Mouse (Mus musculus) limb, embryonic 12.5 days (tissue): ENCODE results near the gene Frem1. TPM values are rescaled to one million over a fixed set of nuclear protein-coding genes. Genes with fewer than 3 reads are reported as not detected.

ENCODE experiments used
- ATAC-seq: fragments of 200-750 bp; cut with Nextera tagmentation; 2 replicates; pipeline ENCODE4 v1.8.0; 2017; ENCODE audit warnings: low read depth, moderate TSS enrichment; ENCODE audit not compliant: insufficient number of reproducible peaks, insufficient read depth, low FRiP score, low TSS enrichment
- H3K27ac ChIP-seq: fragments of 300-500 bp; sonication (generic); 2 replicates; pipeline ENCODE4 v1.5.1; 2016; ENCODE audit warnings: mild to moderate bottlenecking, moderate library complexity
- H3K27me3 ChIP-seq: fragments of 300-500 bp; sonication (generic); 2 replicates; pipeline ENCODE4 v1.6.1; 2016; ENCODE audit warnings: mild to moderate bottlenecking, moderate library complexity
- H3K36me3 ChIP-seq: fragments of 300-500 bp; sonication (generic); 2 replicates; pipeline ENCODE4 v1.6.1; 2016; ENCODE audit warnings: mild to moderate bottlenecking, moderate library complexity
- H3K4me1 ChIP-seq: fragments of 300-500 bp; sonication (generic); replicated peaks from 2 replicates; pipeline ENCODE4 v1.6.1; 2016
- H3K4me2 ChIP-seq: fragments of 300-500 bp; sonication (generic); 2 replicates; pipeline ENCODE4 v1.6.1; 2016; ENCODE audit warnings: mild to moderate bottlenecking, moderate library complexity
- H3K4me3 ChIP-seq: fragments of 300-500 bp; sonication (generic); replicated peaks from 2 replicates; pipeline ENCODE4 v1.5.1; 2016; ENCODE audit warnings: mild to moderate bottlenecking
- H3K9ac ChIP-seq: fragments of 300-500 bp; sonication (generic); replicated peaks from 2 replicates; pipeline ENCODE4 v1.6.1; 2016; ENCODE audit warnings: mild to moderate bottlenecking, moderate library complexity
- H3K9me3 ChIP-seq: fragments of 300-500 bp; sonication (generic); 2 replicates; pipeline ENCODE4 v1.6.1; 2016; ENCODE audit warnings: mild to moderate bottlenecking, moderate library complexity
- WGBS: fragments of 180-500 bp; shearing (Covaris S2); methylation state at CpG from one replicate; pipeline ENCODE4 v1.1.7; 2016; 5-methylcytosine and 5-hydroxymethylcytosine counted together
- polyA plus RNA-seq: library from polyadenylated mRNA; unstranded; fragments of >200 nt; fragmentation: Nextera tagmentation; extraction: Ambion mirVana; gene quantifications from 2 replicates; pipeline ENCODE4 v1.2.1, GENCODE M21; 2016

The Frem1 gene
- polyA plus RNA-seq, 1 experiment from 2014 or later, result 8.9 TPM

DNA sequence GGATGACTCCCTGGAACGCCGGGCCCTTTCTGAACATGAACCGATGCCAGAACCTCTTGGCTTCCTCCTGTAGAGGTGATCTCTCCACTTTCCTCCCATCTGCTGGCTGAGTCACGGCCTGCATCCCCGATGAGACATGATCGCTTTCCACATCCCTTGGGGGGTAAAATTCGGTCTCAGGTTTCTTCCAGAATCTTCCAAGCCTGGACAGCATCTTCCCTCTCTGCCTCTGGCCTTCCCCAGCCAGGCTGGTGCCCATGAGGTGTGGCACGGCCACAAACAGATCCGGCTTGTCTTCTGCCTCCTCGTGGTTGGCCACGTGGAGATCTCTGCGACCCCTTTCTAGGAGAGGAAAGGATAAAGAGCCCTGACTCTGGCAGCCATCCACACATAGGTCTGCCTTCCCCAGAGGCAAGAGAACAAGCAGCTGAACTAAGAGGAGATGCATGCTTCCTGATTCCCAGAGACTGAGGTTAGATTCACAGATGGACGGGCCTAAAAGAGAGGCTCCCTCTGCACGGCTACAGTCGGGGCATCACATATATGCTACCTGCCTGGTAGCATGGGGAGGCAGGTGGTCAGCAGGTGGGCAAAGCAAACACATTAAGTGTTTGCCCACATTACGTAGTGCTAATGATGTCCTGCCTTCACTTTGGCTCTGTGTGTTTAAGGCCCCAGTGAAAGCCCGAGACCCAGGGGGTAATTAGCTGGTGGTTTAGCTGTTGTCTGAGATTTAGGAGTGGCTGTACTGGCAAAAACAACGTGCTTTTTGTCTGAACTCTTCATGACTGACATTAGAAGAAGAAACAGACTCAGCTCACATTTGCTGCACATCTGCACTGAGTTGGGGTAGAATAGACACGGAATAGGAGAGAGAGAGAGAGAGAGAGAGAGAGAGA is 167.3 kb downstream of the Frem1 start, which contains the start of gene Cer1:
Gene Cer1 (minus strand): TSS at position 513 of the 899 bp plus-strand sequence.
- no peak for ATAC-seq
- Histone ChIP-seq H3K9me3 (no peaks in the 10 kb centered on the region), H3K27ac (peak within 1 kb of the TSS; percentile 42; the same call in 1 of the 2 replicates), H3K4me3 (no peak within 1 kb of the TSS), H3K4me2 (no peak within 1 kb of the TSS), H3K4me1 (peaks cover 23% of the 10 kb centered on the region), H3K36me3 (no peaks in the 10 kb centered on the region), H3K27me3 (no peaks in the 10 kb centered on the region), H3K9ac (no peak within 1 kb of the TSS)
- 60% methylated on average over 18 of the region's 19 CpGs for WGBS

DNA sequence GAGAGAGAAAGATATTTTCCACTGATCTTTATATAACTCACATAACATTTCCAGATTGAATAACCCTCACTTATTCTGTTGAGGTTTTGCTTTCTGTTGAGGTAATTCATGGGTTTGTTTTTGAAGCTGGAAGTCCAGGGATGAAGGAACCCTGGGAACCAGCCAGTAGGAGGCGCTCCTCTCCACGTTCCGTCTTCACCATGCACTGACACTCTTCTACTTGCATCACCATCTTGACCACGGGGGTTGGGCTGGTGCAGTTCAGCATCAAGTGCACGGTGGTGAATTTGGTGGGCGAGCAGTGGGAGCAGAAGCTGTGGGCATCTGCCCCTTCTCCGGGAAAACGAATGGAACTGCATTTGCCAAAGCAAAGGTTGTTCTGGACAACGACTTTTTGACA is 169.6 kb downstream of the Frem1 start:
- no peak for ATAC-seq
- Histone ChIP-seq H3K4me3 (no peak overlapping the region), H3K4me2 (no peak overlapping the region), H3K9ac (no peak overlapping the region), H3K36me3 (no peaks in the 10 kb centered on the region), H3K27ac (no peak overlapping the region), H3K9me3 (no peaks in the 10 kb centered on the region), H3K4me1 (peaks cover 22% of the 10 kb centered on the region), H3K27me3 (no peaks in the 10 kb centered on the region)
- WGBS, result 80% methylated on average over 9 of the region's 9 CpGs

DNA sequence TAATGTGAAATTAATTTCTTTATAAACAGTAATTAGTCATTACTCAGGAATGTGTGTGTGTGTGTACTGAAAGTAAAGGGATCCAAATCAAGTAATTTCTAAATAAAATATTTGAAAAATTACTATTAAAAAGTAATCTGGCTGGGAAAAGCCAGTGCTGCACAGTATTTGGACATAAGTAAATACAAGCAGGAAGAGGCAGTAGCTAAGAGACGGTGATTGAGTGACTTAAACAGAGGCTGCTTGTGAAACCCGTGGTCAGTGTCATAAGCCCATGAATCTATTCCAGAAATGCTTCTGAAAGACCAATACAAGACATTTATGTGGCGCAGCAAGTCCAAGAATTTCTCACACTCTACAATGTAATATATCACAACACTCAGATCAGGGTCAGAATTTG is 170.8 kb downstream of the Frem1 start:
- 85% methylated on average over 3 of the region's 3 CpGs for WGBS
- H3K4me2 ChIP-seq, result no peak overlapping the region
- peaks cover 22% of the 10 kb centered on the region for H3K4me1 ChIP-seq
- no peaks in the 10 kb centered on the region for H3K9me3 ChIP-seq
- no peak overlapping the region for H3K27ac ChIP-seq
- no peak overlapping the region for H3K9ac ChIP-seq
- ATAC-seq, result no peak
- H3K27me3 ChIP-seq, result no peaks in the 10 kb centered on the region
- no peaks in the 10 kb centered on the region for H3K36me3 ChIP-seq
- H3K4me3 ChIP-seq, result no peak overlapping the region

DNA sequence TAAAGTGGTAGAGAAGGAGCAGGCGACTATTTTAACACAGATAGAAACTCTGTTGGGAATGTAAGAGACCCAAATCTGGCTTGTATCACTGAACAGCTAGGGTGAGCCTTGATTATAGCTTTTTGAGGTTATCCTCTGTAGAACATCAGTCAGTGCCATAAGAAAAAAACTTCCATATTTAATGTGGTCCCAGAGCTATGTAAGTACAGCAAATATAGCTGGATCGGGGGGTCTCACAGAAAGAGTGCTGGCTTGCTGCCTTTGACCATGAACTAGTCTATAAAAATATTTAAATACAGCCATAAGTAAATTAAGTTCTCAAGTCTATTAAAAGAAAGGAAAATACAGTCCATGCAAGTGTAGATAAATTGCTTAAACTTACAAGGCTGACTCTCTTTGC is 171.9 kb downstream of the Frem1 start:
- Histone ChIP-seq H3K9me3 (no peaks in the 10 kb centered on the region), H3K4me3 (no peak overlapping the region), H3K27me3 (no peaks in the 10 kb centered on the region), H3K27ac (no peak overlapping the region), H3K9ac (no peak overlapping the region), H3K36me3 (no peaks in the 10 kb centered on the region), H3K4me1 (peaks cover 22% of the 10 kb centered on the region), H3K4me2 (no peak overlapping the region)
- ATAC-seq, result no peak
- WGBS, result 68% methylated on average over 2 of the region's 2 CpGs

DNA sequence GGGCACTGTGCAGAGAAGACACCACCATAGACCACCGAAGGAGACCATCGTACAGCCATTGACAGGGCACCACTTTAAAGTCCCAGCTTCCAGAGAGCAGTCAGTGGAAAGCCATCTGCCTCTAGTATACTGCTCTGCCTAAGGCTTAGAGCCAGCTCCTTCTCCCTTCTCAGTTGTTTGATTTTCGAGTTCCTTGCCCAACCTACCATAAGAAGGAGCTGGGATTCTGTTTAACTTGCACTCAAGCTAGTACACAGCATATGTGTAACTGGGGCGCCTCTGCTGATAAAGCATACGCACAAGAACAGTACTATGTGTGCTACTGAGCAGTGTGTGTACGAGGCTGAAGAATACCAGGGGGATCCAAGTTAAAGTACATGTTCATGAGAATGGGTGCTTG is 173.0 kb downstream of the Frem1 start:
- H3K36me3 ChIP-seq, result no peaks in the 10 kb centered on the region
- no peak overlapping the region for H3K27ac ChIP-seq
- WGBS, result 81% methylated on average over 6 of the region's 6 CpGs
- H3K27me3 ChIP-seq, result no peaks in the 10 kb centered on the region
- H3K4me1 ChIP-seq, result peaks cover 13% of the 10 kb centered on the region; the same call in 1 of the 2 replicates
- no peak overlapping the region for H3K9ac ChIP-seq
- H3K9me3 ChIP-seq, result no peaks in the 10 kb centered on the region
- H3K4me3 ChIP-seq, result no peak overlapping the region
- H3K4me2 ChIP-seq, result no peak overlapping the region
- no peak for ATAC-seq

DNA sequence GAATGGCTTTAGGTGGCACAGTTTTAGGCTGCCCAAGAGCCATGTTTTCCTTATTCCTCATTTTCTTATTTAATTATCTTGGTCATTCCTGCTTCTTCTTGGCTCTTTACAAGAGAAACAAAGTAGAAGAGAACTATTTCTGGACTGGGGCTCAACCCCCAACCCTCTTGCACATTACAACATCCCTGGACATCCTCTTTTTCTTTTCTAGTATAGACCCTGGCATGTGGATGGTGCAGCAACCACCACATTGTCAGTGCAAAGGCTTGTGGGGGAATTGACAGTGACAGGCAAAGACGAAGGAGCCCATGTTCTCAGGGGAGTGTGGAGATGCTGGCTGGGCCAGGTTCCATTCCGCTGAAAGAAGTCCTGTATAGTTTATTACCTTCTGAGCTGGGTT is 175.5 kb downstream of the Frem1 start:
- no peak overlapping the region for H3K4me3 ChIP-seq
- WGBS, result 80% methylated on average over 2 of the region's 2 CpGs
- no peaks in the 10 kb centered on the region for H3K27me3 ChIP-seq
- ATAC-seq, result no peak
- peaks cover 14% of the 10 kb centered on the region; the same call in 1 of the 2 replicates for H3K4me1 ChIP-seq
- H3K27ac ChIP-seq, result no peak overlapping the region
- no peak overlapping the region for H3K9ac ChIP-seq
- no peaks in the 10 kb centered on the region for H3K36me3 ChIP-seq
- H3K9me3 ChIP-seq, result no peaks in the 10 kb centered on the region
- no peak overlapping the region for H3K4me2 ChIP-seq

DNA sequence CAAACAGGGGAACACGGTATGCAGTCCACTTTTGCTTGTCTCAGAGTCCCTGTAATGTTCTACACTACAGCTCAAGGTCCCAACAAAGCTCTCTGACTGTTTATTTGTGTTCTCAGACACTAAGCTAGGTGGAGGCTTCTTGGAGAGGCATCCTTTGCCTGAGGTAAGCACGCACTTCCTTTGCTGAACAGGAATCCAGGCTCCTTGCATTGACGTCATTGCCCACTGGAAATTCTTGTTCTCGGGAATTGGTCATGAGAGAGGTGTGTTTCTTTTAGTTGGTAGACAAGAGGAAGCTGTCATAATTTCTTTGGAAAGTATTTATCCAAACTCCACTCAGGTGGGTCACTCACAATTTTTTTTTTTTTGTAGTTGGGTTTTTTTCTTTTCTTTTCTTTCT is 176.6 kb downstream of the Frem1 start:
- Histone ChIP-seq H3K4me1 (peaks cover 9% of the 10 kb centered on the region; the same call in 1 of the 2 replicates), H3K9me3 (no peaks in the 10 kb centered on the region), H3K36me3 (no peaks in the 10 kb centered on the region), H3K4me3 (no peak overlapping the region), H3K9ac (no peak overlapping the region), H3K4me2 (no peak overlapping the region), H3K27ac (no peak overlapping the region), H3K27me3 (no peaks in the 10 kb centered on the region)
- 68% methylated on average over 4 of the region's 4 CpGs for WGBS
- ATAC-seq, result no peak

DNA sequence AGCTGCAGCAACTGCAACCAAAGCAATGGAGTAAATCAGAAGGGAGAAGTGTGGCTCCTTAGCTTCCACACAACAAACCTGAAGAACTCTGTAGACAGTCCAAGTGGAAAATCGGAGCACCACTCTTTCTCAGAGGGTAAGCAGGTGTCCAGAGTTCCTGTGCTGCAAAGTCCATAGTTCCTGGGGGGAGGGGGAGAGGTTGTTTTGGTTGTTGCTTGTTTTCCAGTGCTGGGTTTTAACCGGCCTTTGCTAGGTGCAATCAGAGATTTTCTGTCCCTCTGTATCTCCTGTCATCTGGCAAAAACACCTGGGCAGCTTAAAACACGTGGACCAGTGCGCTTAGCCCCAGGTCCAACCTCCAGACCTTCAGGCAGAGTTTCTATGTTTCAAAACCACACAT is 177.3 kb downstream of the Frem1 start:
- ATAC-seq, result no peak

DNA sequence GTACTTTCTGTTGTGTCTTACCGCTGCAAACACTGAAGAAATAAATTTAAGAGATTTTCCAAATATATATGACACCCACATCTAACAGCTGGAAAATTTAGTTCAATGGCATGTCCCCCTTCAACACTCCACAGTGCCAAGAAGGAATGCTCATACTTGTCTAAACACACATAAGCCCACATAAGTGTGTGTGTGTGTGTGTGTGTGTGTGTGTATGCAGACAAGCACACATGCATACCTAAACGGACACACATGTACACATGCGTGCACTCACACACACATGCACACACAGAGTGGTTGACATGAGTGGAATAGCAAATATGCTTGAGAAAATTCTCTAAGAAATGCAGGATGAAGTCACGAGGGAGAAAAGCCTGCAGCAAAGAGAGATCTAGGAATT is 179.6 kb downstream of the Frem1 start:
- 83% methylated on average over 4 of the region's 4 CpGs for WGBS
- Histone ChIP-seq H3K36me3 (no peaks in the 10 kb centered on the region), H3K9ac (no peak overlapping the region), H3K4me1 (0 out of 2 replicates have a peak, but pooled peaks cover 8% of the 10 kb centered on the region), H3K9me3 (no peaks in the 10 kb centered on the region), H3K27me3 (no peaks in the 10 kb centered on the region), H3K27ac (peak overlapping the region; percentile 53; the same call in 1 of the 2 replicates), H3K4me2 (no peak overlapping the region), H3K4me3 (no peak overlapping the region)
- ATAC-seq, result no peak

More for the DNA sequence above, 177.3 kb downstream of the Frem1 start:
- no peak overlapping the region for H3K4me2 ChIP-seq
- H3K27me3 ChIP-seq, result no peaks in the 10 kb centered on the region
- H3K36me3 ChIP-seq, result no peaks in the 10 kb centered on the region
- WGBS, result 64% methylated on average over 4 of the region's 4 CpGs
- no peak overlapping the region for H3K27ac ChIP-seq
- H3K9me3 ChIP-seq, result no peaks in the 10 kb centered on the region
- H3K4me1 ChIP-seq, result 0 out of 2 replicates have a peak, but pooled peaks cover 8% of the 10 kb centered on the region
- H3K9ac ChIP-seq, result no peak overlapping the region
- H3K4me3 ChIP-seq, result no peak overlapping the region

DNA sequence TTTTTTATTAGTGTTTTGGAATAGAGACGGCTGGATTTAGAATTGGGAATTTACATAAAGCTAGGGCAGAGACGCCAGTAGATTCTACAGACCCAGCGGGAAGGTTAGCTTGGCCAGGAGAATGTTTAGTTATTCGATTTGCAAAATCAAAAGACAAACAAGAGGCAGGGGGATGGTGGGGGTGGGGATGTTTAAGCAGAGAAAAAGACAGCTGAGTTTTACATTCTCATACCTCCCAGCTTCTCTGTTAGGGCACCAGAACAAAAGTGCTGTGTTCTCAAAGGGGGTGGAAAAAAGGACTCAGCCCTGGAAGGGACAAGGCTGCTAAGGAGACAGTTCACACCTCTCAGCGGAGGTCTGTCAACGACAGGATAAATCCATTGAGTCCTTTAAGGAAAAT is 180.0 kb downstream of the Frem1 start:
- WGBS, result 46% methylated on average over 6 of the region's 6 CpGs
- peak overlapping the region; percentile 35; the same call in 1 of the 2 replicates for H3K27ac ChIP-seq
- no peak for ATAC-seq

DNA sequence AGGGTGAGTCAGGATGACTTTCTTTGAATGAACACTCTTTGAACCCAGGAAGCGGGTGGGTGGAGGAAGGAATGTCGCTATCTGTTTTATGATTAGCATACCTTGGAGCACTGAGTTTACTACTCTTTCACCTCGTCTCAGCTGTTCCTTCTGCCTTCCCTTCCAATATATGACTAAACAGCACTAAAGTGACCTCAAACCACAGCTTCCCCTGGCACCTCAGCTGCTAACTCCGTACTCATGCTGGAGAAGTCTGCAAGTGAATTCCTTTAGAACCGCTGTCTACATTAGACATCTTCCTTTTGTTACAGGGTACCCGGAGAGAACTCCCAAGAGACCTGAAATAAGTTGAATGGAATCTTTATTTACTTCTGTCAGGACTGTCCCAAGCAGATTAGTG is 181.2 kb downstream of the Frem1 start:
- no peaks in the 10 kb centered on the region for H3K36me3 ChIP-seq
- H3K9ac ChIP-seq, result no peak overlapping the region
- no peaks in the 10 kb centered on the region for H3K9me3 ChIP-seq
- WGBS, result 84% methylated on average over 6 of the region's 6 CpGs
- H3K4me3 ChIP-seq, result no peak overlapping the region
- H3K4me1 ChIP-seq, result 0 out of 2 replicates have a peak, but pooled peaks cover 8% of the 10 kb centered on the region
- H3K4me2 ChIP-seq, result no peak overlapping the region
- no peaks in the 10 kb centered on the region for H3K27me3 ChIP-seq
- no peak for ATAC-seq
- no peak overlapping the region for H3K27ac ChIP-seq

More for the DNA sequence above, 180.0 kb downstream of the Frem1 start:
- H3K9me3 ChIP-seq, result no peaks in the 10 kb centered on the region
- no peaks in the 10 kb centered on the region for H3K36me3 ChIP-seq
- no peak overlapping the region for H3K4me2 ChIP-seq
- H3K4me1 ChIP-seq, result 0 out of 2 replicates have a peak, but pooled peaks cover 8% of the 10 kb centered on the region
- H3K4me3 ChIP-seq, result no peak overlapping the region
- H3K9ac ChIP-seq, result no peak overlapping the region
- H3K27me3 ChIP-seq, result no peaks in the 10 kb centered on the region
